Comparison of ENCODE assay signal across 14 mouse cellular contexts in the genomic region with DNA sequence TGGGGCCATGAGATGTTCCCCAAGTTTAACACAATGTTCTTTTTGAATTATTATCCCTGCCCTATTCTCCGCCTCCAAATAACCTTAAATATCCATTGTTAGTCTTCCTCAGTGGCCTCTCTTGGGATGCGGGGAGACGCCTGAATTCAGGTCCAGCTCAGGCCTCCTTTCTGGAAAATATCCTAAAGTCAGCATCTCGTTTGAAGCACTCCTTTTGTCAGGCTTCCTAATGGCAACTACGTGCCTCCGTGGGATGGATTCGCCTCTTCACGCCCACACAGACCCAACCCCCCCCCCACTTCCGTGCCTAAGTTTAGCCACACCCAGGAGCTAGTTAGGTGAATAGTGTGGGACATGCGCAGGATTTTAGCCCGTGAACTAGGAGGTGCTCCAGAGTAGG.
"Had no signal": no experiment of that assay in that cellular context is flagged by ENCODE, and none has a peak within 500 bp of the region (broad histone marks: within the 10 kb centered on the region; RNA-seq: fewer than 3 reads in every experiment).

Gene Rhox10, plus strand, starts transcription at position 301 of the 400 bp plus-strand sequence.

- DNase-seq: heart, postnatal 10 days; heart, postnatal 14 days; heart, postnatal 36 days; heart, postnatal 4 days; kidney, adult 11 months; kidney, adult 2 months; kidney, adult 9 months; kidney, postnatal 10 days; kidney, postnatal 14 days; kidney, postnatal 25 days; kidney, postnatal 36 days; kidney, postnatal 4 days; layer of hippocampus, adult 9-11 months; layer of hippocampus, postnatal 36 days had no signal
